In the genomic region with DNA sequence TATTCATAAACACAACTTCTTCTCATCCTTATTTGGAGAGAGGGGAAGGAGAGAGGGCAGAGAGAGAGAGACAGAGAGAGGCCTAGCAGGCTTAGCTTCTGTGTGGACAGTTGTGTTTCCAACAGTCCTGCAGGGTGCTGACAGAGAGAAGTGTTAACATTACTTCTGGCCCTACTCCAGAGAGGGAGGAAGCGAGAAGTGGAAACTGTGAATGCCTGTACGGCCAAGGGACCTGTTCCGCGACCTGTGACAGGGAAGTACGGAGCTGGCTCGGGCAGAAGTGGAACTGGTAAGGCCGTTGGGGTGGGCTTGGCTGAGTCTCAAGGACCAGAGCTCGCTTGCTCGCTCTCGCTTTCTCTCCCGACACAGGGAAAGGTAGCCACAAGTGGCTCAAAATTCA, we compare ENCODE assay signal across 11 mouse cellular contexts. TPM values are rescaled to one million over a fixed set of nuclear protein-coding genes. Genes with fewer than 3 reads are reported as not detected.
DNase-seq lines count a peak whose midpoint lies in the region; ATAC-seq and TF ChIP-seq lines count a peak whose summit lies in the region.
"Had no signal": no experiment of that assay in that cellular context is flagged by ENCODE, and none has a peak within 500 bp of the region (broad histone marks: within the 10 kb centered on the region; RNA-seq: fewer than 3 reads in every experiment).

No protein-coding gene starts in this region.

- H3K4me3 ChIP-seq in liver, adult 2 months (ENCODE audit: insufficient read depth, low read depth, low read length): no peak overlapping the region
- no peak overlapping the region for H3K4me3 ChIP-seq in liver, embryonic 11.5 days (ENCODE audit: low read depth, low read length)
- no peak overlapping the region for H3K4me3 ChIP-seq in stomach, embryonic 16.5 days (replicated peaks; ENCODE audit: low read length)
- H3K4me3 ChIP-seq: liver, embryonic 15.5 days had no signal

- TF ChIP-seq CTCF in liver, adult 2 months (IDR thresholded peaks at IDR 0.05; ENCODE audit: low read depth, low read length): no peak

- no peak overlapping the region for H3K9ac ChIP-seq in liver, adult 2 months (ENCODE audit: low read depth, low read length)
- H3K9ac ChIP-seq in liver, embryonic 11.5 days (ENCODE audit: low read depth, low read length): no peak overlapping the region
- no peak overlapping the region for H3K9ac ChIP-seq in stomach, embryonic 16.5 days (ENCODE audit: low read length)
- H3K9ac ChIP-seq: liver, embryonic 15.5 days had no signal

- TF ChIP-seq POLR2A in liver, adult 2 months (IDR thresholded peaks at IDR 0.05; ENCODE audit: extremely low read depth, insufficient read depth, low read length): no peak

- no peak overlapping the region for H3K4me2 ChIP-seq in liver, embryonic 11.5 days
- H3K4me2 ChIP-seq in stomach, embryonic 16.5 days (ENCODE audit: low read depth, low read length): no peak overlapping the region
- H3K4me2 ChIP-seq: liver, embryonic 15.5 days had no signal

- no peaks in the 10 kb centered on the region for H3K79me2 ChIP-seq in liver, adult 2 months (ENCODE audit: control insufficient read depth, insufficient read depth, low read length)

- ATAC-seq in liver, embryonic 11.5 days (replicated peaks; ENCODE audit: low FRiP score): no peak
- no peak for ATAC-seq in stomach, embryonic 16.5 days (ENCODE audit: insufficient read depth, low FRiP score)
- ATAC-seq: hindbrain, embryonic 16.5 days had no signal

- no peak overlapping the region for H3K27ac ChIP-seq in liver, adult 2 months (replicated peaks; ENCODE audit: insufficient read depth, low read depth, low read length)
- H3K27ac ChIP-seq in liver, embryonic 11.5 days (ENCODE audit: low read depth, low read length): no peak overlapping the region
- H3K27ac ChIP-seq in stomach, embryonic 16.5 days (ENCODE audit: low read length): peak overlapping the region; percentile 58; the same call in 1 of the 2 replicates
- H3K27ac ChIP-seq: liver, embryonic 15.5 days had no signal

- H3K27me3 ChIP-seq in liver, adult 2 months (ENCODE audit: control insufficient read depth, insufficient read depth, low read length): 0 out of 2 replicates have a peak, but pooled peaks cover 3% of the 10 kb centered on the region
- 0 out of 2 replicates have a peak, but pooled peaks cover 2% of the 10 kb centered on the region for H3K27me3 ChIP-seq in liver, embryonic 11.5 days (replicated peaks; ENCODE audit: control insufficient read depth, insufficient read depth, low read length)
- H3K27me3 ChIP-seq in stomach, embryonic 16.5 days (ENCODE audit: control insufficient read depth, insufficient read depth, low read length): no peaks in the 10 kb centered on the region

- H3K4me1 ChIP-seq in liver, adult 2 months (ENCODE audit: control insufficient read depth, insufficient read depth, low read length): no peaks in the 10 kb centered on the region; the same call in 1 of the 2 replicates
- H3K4me1 ChIP-seq in liver, embryonic 11.5 days (replicated peaks; ENCODE audit: control insufficient read depth, insufficient read depth, low read length): no peaks in the 10 kb centered on the region
- peaks cover 11% of the 10 kb centered on the region for H3K4me1 ChIP-seq in stomach, embryonic 16.5 days (ENCODE audit: control insufficient read depth, insufficient read depth, low read length)
- H3K4me1 ChIP-seq: liver, embryonic 15.5 days had no signal

- peak; percentile 19 for DNase-seq in liver, adult 2 months (ENCODE audit: extremely low read depth, low read depth, low spot score)
- no peak for DNase-seq in liver, embryonic 11.5 days (ENCODE audit: low spot score)
- peak; percentile 34 to 53 for DNase-seq in heart, adult 9 months (ENCODE audit: low spot score in 2 of 2)
- peak; percentile 30 for DNase-seq in kidney, postnatal 14 days
- DNase-seq in thymus, adult 18-20 months: no peak
- DNase-seq in urinary bladder, adult 18-20 months (ENCODE audit: low spot score in 2 of 2): no peak
- DNase-seq: adrenal gland, postnatal 25 days; cerebellum, adult 9-11 months had no signal

- H3K36me3 ChIP-seq in liver, adult 2 months (ENCODE audit: control insufficient read depth, insufficient read depth, low read length): no peaks in the 10 kb centered on the region
- H3K36me3 ChIP-seq in liver, embryonic 11.5 days (ENCODE audit: control insufficient read depth, insufficient read depth, low read length): no peaks in the 10 kb centered on the region
- no peaks in the 10 kb centered on the region for H3K36me3 ChIP-seq in stomach, embryonic 16.5 days (ENCODE audit: control insufficient read depth, insufficient read depth, low read length)
- H3K36me3 ChIP-seq: liver, embryonic 15.5 days had no signal

- H3K9me3 ChIP-seq in liver, embryonic 11.5 days (ENCODE audit: control insufficient read depth, low read length): no peaks in the 10 kb centered on the region
- H3K9me3 ChIP-seq in stomach, embryonic 16.5 days (replicated peaks; ENCODE audit: control insufficient read depth, low read length): no peaks in the 10 kb centered on the region
- H3K9me3 ChIP-seq: liver, embryonic 15.5 days had no signal

- WGBS in liver, adult 2 months: 65% methylated on average over 11 of the region's 11 CpGs
- 64% methylated on average over 11 of the region's 11 CpGs for WGBS in liver, embryonic 11.5 days
- 55% methylated on average over 11 of the region's 11 CpGs for WGBS in stomach, embryonic 16.5 days

RNA-seq across cellular contexts. Expression of a gene that starts 15.3 kb away (rescaled TPM):
- 0.46 and 0.94 TPM in 2 replicates for total RNA-seq in liver, adult 2 months (2014; rRNA removed)
- 3.5 and 4.3 TPM in 2 replicates for polyA plus RNA-seq in liver, adult 2 months (2012; rRNA removed)
- 2.3 and 3.3 TPM in 2 replicates for polyA plus RNA-seq in liver, embryonic 11.5 days (2014; fragmentation: Nextera tagmentation; extraction: Ambion mirVana)
- polyA plus RNA-seq in stomach, embryonic 16.5 days (2015; fragmentation: Nextera tagmentation; extraction: Ambion mirVana): 11.1 and 12.6 TPM in 2 replicates

RNA-seq across cellular contexts. Expression of a gene that starts 54.5 kb away (rescaled TPM):
- not detected in 2 replicates for total RNA-seq in liver, adult 2 months (2014; rRNA removed)
- polyA plus RNA-seq in liver, adult 2 months (2012; rRNA removed): not detected in 2 replicates
- polyA plus RNA-seq in liver, embryonic 11.5 days (2014; fragmentation: Nextera tagmentation; extraction: Ambion mirVana): not detected in 2 replicates
- polyA plus RNA-seq in stomach, embryonic 16.5 days (2015; fragmentation: Nextera tagmentation; extraction: Ambion mirVana): not detected in 2 replicates
- total RNA-seq: adrenal gland, postnatal 25 days had no signal
- polyA plus RNA-seq: hindbrain, embryonic 16.5 days; liver, embryonic 15.5 days had no signal

Comparison
In these comparisons a context has a peak if more than half of its experiments do, and no peak if none do; other contexts are left out.
1. DNase-seq: peak in liver, adult 2 months (single experiment), heart, adult 9 months (2 of 2) and kidney, postnatal 14 days (single experiment); none in liver, embryonic 11.5 days (single experiment), thymus, adult 18-20 months (0 of 2) and urinary bladder, adult 18-20 months (0 of 2).